Mouse (Mus musculus) testis, adult 2 months (tissue): ENCODE measurements at regions not wholly inside any gene's neighbourhood (a gene's known extent, or its start where the extent isn't known, plus 50 kb on each side); places are given as distances from the start of the nearest gene placed in this dataset.

ENCODE experiments used
- CTCF ChIP-seq: fragments of 200-500 bp; IDR thresholded peaks from 2 replicates; pipeline ENCODE4 v1.5.1; 2012; ENCODE audit warnings: low read depth, mild to moderate bottlenecking, inconsistent platforms, low read length, moderate library complexity; ENCODE audit not compliant: control insufficient read depth, insufficient read depth, insufficient replicate concordance
- POLR2A ChIP-seq: fragments of 200-500 bp; IDR thresholded peaks from 2 replicates; pipeline ENCODE4 v1.6.1; 2012; ENCODE audit warnings: low read depth, mild to moderate bottlenecking, inconsistent platforms, low read length, moderate library complexity; ENCODE audit not compliant: control insufficient read depth

DNA sequence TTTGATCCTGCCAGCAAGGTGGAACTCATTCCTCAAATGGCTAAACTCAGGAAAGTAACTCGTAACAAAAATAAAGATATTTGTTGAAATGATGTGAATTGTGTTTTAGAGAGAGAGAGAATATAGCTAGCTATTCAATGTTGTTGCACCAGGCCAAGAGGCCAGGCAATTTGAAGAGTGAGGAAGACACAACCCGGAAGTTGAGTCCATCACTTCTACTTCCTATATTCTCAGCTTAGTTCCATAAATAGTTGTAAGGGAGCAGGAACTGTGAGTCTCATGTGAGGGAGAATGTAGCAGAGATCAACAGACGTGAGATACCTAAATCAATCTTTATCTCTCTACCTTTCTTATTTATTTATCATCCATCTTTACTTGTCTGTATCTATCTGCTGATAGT is 54.4 kb upstream of the Nmd3 start:
- no peak for TF ChIP-seq POLR2A
- no peak for TF ChIP-seq CTCF
